Mouse (Mus musculus) CD4-positive helper T cell, adult 2 months (primary cell): ENCODE data around the gene Phtf1.

Source experiments
- DNase-seq: peaks from one replicate; pipeline ENCODE4 v3.0.0-alpha.2; 2012; ENCODE audit warnings: low read depth, missing footprints, low spot score

The Phtf1 gene

DNA sequence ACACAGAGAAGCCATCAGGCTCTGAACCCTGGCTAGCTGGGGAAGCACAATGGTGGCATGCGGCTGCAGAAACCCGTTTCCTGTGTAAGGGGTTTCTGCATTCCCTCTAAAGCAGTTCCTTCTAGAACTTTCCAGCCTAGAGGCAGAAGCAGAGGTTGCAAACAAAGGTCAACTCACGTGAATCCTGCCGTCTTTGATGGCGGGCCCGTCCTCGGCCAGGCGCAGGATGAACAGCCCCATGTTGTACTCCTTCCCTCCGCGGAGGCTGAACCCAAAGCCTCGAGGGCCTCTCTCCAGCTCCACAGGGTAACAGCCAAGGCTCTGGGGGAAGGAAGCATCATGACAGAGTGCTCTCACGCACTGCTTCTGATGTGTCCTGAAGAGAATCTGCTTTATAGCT lies 52.2 kb downstream of the Phtf1 start:
- no peak for DNase-seq

DNA sequence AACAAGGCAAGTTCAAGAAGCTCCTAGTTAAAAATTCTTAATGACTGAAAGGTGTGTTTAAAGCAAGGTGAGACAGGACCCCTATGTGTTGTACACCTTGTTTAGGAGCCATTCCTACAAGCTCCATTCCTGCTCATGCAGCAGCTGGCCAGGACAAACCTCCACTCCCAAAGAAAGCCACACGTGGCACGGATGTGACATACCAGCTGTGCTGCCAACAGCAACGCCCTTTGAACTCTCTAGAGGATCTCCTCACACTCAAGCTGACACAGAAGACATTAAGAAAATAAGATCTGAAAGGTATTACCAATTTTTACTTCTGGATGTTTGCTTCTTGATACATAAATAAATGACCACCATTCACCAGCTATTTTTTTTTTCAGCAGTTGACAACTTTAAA lies 59.0 kb downstream of the Phtf1 start:
- no peak for DNase-seq

DNA sequence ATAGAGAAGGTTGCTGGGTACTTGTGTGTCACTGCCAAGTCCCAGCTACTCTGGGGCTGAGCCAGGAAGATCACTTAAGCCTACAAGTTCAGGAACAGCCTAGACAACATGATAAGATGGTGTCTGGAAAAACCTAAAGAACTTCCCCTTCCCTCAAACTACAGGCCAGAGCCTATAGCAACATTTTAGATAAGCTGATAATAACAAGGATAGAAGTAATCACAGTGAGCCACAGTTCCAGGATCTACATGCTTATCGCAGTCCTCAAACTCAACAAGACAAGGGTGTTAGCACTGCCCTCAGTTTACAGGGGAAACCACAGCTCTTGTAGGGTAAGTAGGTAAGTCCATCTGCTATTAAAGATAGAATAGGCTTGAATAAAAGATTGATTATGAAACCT lies 64.2 kb downstream of the Phtf1 start:
- DNase-seq = no peak

DNA sequence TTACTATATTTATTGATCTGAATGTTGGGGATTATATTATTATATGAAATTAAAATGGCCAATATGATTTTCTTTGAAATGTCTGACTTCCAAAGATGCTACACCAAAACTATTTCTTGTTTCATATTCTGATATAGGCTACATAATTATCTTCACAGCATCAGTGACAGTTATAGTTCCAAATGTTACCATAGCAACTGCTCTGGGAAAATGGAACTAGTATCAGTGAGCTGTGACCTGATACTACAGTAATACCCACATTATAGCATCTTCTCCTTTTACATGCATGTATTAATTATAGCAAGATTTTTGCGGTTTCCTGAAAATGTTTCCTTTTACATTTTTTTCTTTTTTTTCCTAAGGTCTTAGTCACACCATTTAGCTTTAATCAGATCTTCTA lies 64.8 kb downstream of the Phtf1 start:
- no peak for DNase-seq

DNA sequence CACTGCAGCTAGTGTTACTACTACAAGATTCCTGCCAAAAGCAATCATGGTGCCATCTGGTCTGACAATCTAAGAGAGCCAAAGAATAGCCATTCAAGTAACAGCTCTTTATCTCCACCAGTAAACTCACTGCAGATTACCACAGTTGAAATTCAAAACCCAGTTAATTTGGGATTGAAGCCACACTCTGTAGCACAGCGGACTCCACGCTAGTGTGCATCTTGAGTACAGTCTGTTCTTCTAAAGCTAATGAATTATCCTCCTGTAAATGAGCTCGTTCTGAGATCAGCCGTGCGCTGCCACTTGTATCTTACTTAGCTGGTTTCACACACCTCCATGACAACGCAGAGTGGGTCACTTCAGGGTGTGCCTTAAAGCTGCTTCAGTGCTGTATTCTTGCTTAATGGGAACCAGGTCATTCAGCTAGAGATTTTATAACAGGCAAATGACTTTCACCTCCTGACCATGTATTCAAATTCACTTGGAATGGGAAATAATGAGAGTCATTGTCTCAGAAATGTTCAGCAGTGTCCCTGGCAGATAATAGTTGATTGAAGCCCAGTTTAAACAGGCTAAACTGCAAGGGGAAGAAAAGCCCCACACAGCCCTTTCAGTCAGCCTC lies 91.2 kb downstream of the Phtf1 start:
- DNase-seq = no peak

DNA sequence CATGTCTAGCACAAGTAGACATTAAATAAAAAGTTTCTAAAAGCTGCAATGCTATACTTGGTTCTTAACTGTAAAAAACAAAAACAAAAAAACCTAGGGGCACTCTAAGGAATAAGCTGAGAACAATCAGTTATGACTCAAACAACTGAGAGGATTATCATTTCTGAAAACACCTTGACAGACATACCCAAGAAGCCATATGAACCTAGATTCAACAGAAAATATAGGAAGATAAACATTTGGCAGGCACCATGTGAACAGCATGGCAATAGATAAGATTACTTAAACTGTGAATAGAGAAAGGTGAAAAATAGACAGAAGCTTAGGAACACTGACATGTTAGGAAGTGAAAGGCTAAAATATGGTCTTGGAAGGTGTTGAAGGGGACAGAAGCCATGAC lies 101.5 kb downstream of the Phtf1 start:
- DNase-seq = no peak
